Mouse (Mus musculus): ENCODE results near the gene Atl1. TPM values are rescaled to one million over a fixed set of nuclear protein-coding genes. Genes with fewer than 3 reads are reported as not detected.

Atl1 gene
- total RNA-seq, 2 experiments from 2014 or later: 0.95 to 0.98 TPM

GRCm38 (mm10) chr12:69881198-69881905, 11.1 kb upstream of the Atl1 start:
- no peak for ATAC-seq (ENCODE audit: poor library complexity, severe bottlenecking)

GRCm38 (mm10) chr12:69884053-69884452, 8.4 kb upstream of the Atl1 start:
- ATAC-seq (ENCODE audit: poor library complexity, severe bottlenecking): no peak

GRCm38 (mm10) chr12:69885170-69885923, 7.1 kb upstream of the Atl1 start:
- ATAC-seq (ENCODE audit: poor library complexity, severe bottlenecking): no peak

- no peak for ATAC-seq (ENCODE audit: poor library complexity, severe bottlenecking)
Observed at GRCm38 (mm10) chr12:69887776-69888175, 4.6 kb upstream of the Atl1 start.

GRCm38 (mm10) chr12:69888345-69888744, 4.1 kb upstream of the Atl1 start:
- ATAC-seq (ENCODE audit: poor library complexity, severe bottlenecking): no peak

GRCm38 (mm10) chr12:69890051-69890450, 2.4 kb upstream of the Atl1 start:
- no peak for ATAC-seq (ENCODE audit: poor library complexity, severe bottlenecking)

GRCm38 (mm10) chr12:69890476-69890875, 1.9 kb upstream of the Atl1 start:
- no peak for ATAC-seq (ENCODE audit: poor library complexity, severe bottlenecking)

GRCm38 (mm10) chr12:69891721-69892120, 693 bp upstream of the Atl1 start:
- no peak for ATAC-seq (ENCODE audit: poor library complexity, severe bottlenecking)

- ATAC-seq (ENCODE audit: poor library complexity, severe bottlenecking): no peak
Observed at GRCm38 (mm10) chr12:69893927-69894326, 1.5 kb downstream of the Atl1 start.

- no peak for ATAC-seq (ENCODE audit: poor library complexity, severe bottlenecking)
Observed at GRCm38 (mm10) chr12:69895046-69895445, 2.6 kb downstream of the Atl1 start.

- ATAC-seq (ENCODE audit: poor library complexity, severe bottlenecking): no peak
Observed at GRCm38 (mm10) chr12:69898119-69898518, 5.7 kb downstream of the Atl1 start.

- no peak for ATAC-seq (ENCODE audit: poor library complexity, severe bottlenecking)
Observed at GRCm38 (mm10) chr12:69904991-69905390, 12.6 kb downstream of the Atl1 start.

- peak; percentile 60 for ATAC-seq (ENCODE audit: poor library complexity, severe bottlenecking)
Observed at GRCm38 (mm10) chr12:69907667-69908510, 15.5 kb downstream of the Atl1 start.

GRCm38 (mm10) chr12:69908511-69908900, 16.1 kb downstream of the Atl1 start:
- no peak for ATAC-seq (ENCODE audit: poor library complexity, severe bottlenecking)

- no peak for ATAC-seq (ENCODE audit: poor library complexity, severe bottlenecking)
Observed at GRCm38 (mm10) chr12:69911906-69912305, 19.5 kb downstream of the Atl1 start.

GRCm38 (mm10) chr12:69912737-69913136, 20.3 kb downstream of the Atl1 start:
- ATAC-seq (ENCODE audit: poor library complexity, severe bottlenecking): no peak

GRCm38 (mm10) chr12:69917870-69918269, 25.5 kb downstream of the Atl1 start:
- ATAC-seq (ENCODE audit: poor library complexity, severe bottlenecking): no peak

GRCm38 (mm10) chr12:69922099-69922498, 29.7 kb downstream of the Atl1 start:
- ATAC-seq (ENCODE audit: poor library complexity, severe bottlenecking): no peak

GRCm38 (mm10) chr12:69923128-69923527, 30.7 kb downstream of the Atl1 start:
- ATAC-seq (ENCODE audit: poor library complexity, severe bottlenecking): no peak

- ATAC-seq (ENCODE audit: poor library complexity, severe bottlenecking): no peak
Observed at GRCm38 (mm10) chr12:69923603-69924002, 31.2 kb downstream of the Atl1 start.

- peak; percentile 75 for ATAC-seq (ENCODE audit: poor library complexity, severe bottlenecking)
Observed at GRCm38 (mm10) chr12:69924012-69924411, 31.6 kb downstream of the Atl1 start.
